Mouse (Mus musculus): Measurements from ENCODE around the gene Smim13. TPM values are rescaled to one million over a fixed set of nuclear protein-coding genes. Genes with fewer than 3 reads are reported as not detected.

Smim13 gene
- polyA plus RNA-seq, 1 experiment from 2014 or later = 30.0 TPM

- Histone ChIP-seq H3K4me1 (ENCODE audit: control insufficient read depth, insufficient read depth, low read length) (no peaks in the 10 kb centered on the region; the same call in 1 of the 2 replicates), H3K4me2 (ENCODE audit: low read depth, low read length) (no peak overlapping the region), H3K9ac (replicated peaks; ENCODE audit: low read depth, low read length) (no peak overlapping the region), H3K27ac (ENCODE audit: low read depth, low read length) (no peak overlapping the region), H3K27me3 (ENCODE audit: control insufficient read depth, insufficient read depth, low read length) (no peaks in the 10 kb centered on the region), H3K9me3 (ENCODE audit: control insufficient read depth, low read length) (no peaks in the 10 kb centered on the region), H3K36me3 (ENCODE audit: control insufficient read depth, insufficient read depth, low read length) (no peaks in the 10 kb centered on the region), H3K4me3 (ENCODE audit: low read depth, low read length) (no peak overlapping the region)
- no peak for ATAC-seq (ENCODE audit: low read depth)
- 82% methylated on average over 4 of the region's 4 CpGs for WGBS
These were observed 75.7 kb downstream of the Smim13 start for GRCm38 (mm10) chr13:41325346-41325745.

- no peaks in the 10 kb centered on the region for H3K36me3 ChIP-seq (ENCODE audit: control insufficient read depth, insufficient read depth, low read length)
- WGBS = 93% methylated on average over 4 of the region's 4 CpGs
- no peak for ATAC-seq (ENCODE audit: low read depth)
- H3K4me3 ChIP-seq (ENCODE audit: low read depth, low read length) = no peak overlapping the region
- H3K9me3 ChIP-seq (ENCODE audit: control insufficient read depth, low read length) = no peaks in the 10 kb centered on the region
- H3K4me1 ChIP-seq (ENCODE audit: control insufficient read depth, insufficient read depth, low read length) = no peaks in the 10 kb centered on the region; the same call in 1 of the 2 replicates
- no peak overlapping the region for H3K4me2 ChIP-seq (ENCODE audit: low read depth, low read length)
- H3K27ac ChIP-seq (ENCODE audit: low read depth, low read length) = no peak overlapping the region
- no peaks in the 10 kb centered on the region for H3K27me3 ChIP-seq (ENCODE audit: control insufficient read depth, insufficient read depth, low read length)
- no peak overlapping the region for H3K9ac ChIP-seq (replicated peaks; ENCODE audit: low read depth, low read length)
These were observed 76.5 kb downstream of the Smim13 start for GRCm38 (mm10) chr13:41326134-41326533.

Other genes with a start within 250 kb of the Smim13 start
- 55.5 and 63.9 TPM in 2 replicates for gene Pak1ip1, start 248.8 kb upstream of the Smim13 start, polyA plus RNA-seq (2014; fragmentation: Nextera tagmentation; extraction: Ambion mirVana)
- 126 and 151 TPM in 2 replicates for gene Tmem14c, start 233.6 kb upstream of the Smim13 start, polyA plus RNA-seq (2014; fragmentation: Nextera tagmentation; extraction: Ambion mirVana)
- 0.72 and 0.83 TPM in 2 replicates for gene Mak, start 170.1 kb upstream of the Smim13 start, polyA plus RNA-seq (2014; fragmentation: Nextera tagmentation; extraction: Ambion mirVana)
- not detected in 2 replicates for gene Gcm2, start 138.8 kb upstream of the Smim13 start, polyA plus RNA-seq (2014; fragmentation: Nextera tagmentation; extraction: Ambion mirVana)
- gene Sycp2l, start 135.5 kb upstream of the Smim13 start, polyA plus RNA-seq (2014; fragmentation: Nextera tagmentation; extraction: Ambion mirVana) = not detected in 2 replicates
- 43.5 and 45.3 TPM in 2 replicates for gene Elovl2, start 29.4 kb upstream of the Smim13 start, polyA plus RNA-seq (2014; fragmentation: Nextera tagmentation; extraction: Ambion mirVana)
- gene Gm17364, start 24.1 kb downstream of the Smim13 start, polyA plus RNA-seq (2014; fragmentation: Nextera tagmentation; extraction: Ambion mirVana) = not detected in 2 replicates
- 15.1 and 16.9 TPM in 2 replicates for gene Nedd9, start 237.5 kb downstream of the Smim13 start, polyA plus RNA-seq (2014; fragmentation: Nextera tagmentation; extraction: Ambion mirVana)